In the genomic region with DNA sequence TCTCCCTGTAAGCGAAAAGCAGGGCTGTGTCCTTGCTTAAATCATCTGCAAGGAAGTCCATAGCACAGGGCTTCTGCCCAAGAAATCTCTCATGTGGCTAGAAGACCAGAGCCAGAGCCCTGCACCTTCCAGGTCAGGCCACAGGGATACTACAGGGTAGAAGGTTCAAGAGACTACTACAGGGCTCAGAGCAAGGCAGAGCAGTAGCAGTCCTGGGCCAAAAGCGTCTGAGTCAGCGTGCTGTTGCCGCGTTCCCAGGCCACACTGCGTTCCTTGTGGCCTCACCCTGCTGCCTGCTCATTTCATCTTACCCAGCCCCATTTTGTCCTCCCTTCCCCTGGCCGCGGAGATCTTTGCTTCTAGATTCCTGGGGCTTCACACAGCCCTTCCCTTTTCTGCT, we compare ENCODE assay signal across 9 mouse cellular contexts.
DNase-seq lines count a peak whose midpoint lies in the region; ATAC-seq lines count a peak whose summit lies in the region.
"Had no signal": no experiment of that assay in that cellular context is flagged by ENCODE, and none has a peak within 500 bp of the region (broad histone marks: within the 10 kb centered on the region; RNA-seq: fewer than 3 reads in every experiment).

No protein-coding gene starts in this region.

- no peak overlapping the region for H3K4me2 ChIP-seq in heart, embryonic 12.5 days
- no peak overlapping the region for H3K4me2 ChIP-seq in heart, embryonic 13.5 days
- no peak overlapping the region for H3K4me2 ChIP-seq in hindbrain, embryonic 11.5 days (replicated peaks; ENCODE audit: low read depth, low read length)

- H3K27me3 ChIP-seq in heart, embryonic 12.5 days (replicated peaks): no peaks in the 10 kb centered on the region
- no peaks in the 10 kb centered on the region for H3K27me3 ChIP-seq in heart, embryonic 13.5 days (replicated peaks)
- no peaks in the 10 kb centered on the region for H3K27me3 ChIP-seq in hindbrain, embryonic 11.5 days (ENCODE audit: control insufficient read depth, insufficient read depth, low read length)
- H3K27me3 ChIP-seq: CH12.LX had no signal

- WGBS in heart, embryonic 12.5 days: 61% methylated on average over 8 of the region's 8 CpGs
- WGBS in heart, embryonic 13.5 days: 61% methylated on average over 8 of the region's 8 CpGs
- 79% methylated on average over 8 of the region's 8 CpGs for WGBS in hindbrain, embryonic 11.5 days

- peaks cover 9% of the 10 kb centered on the region for H3K4me1 ChIP-seq in heart, embryonic 12.5 days (replicated peaks)
- peaks cover 26% of the 10 kb centered on the region for H3K4me1 ChIP-seq in heart, embryonic 13.5 days
- H3K4me1 ChIP-seq in hindbrain, embryonic 11.5 days (replicated peaks; ENCODE audit: control insufficient read depth, insufficient read depth, low read length): no peaks in the 10 kb centered on the region

- DNase-seq in heart, adult 9 months (ENCODE audit: low spot score in 2 of 2): peak; percentile 11 to 37
- peak; percentile 36 to 43 for DNase-seq in adrenal gland, postnatal 36 days
- peak; percentile 14 to 21 for DNase-seq in kidney, postnatal 36 days
- no peak for DNase-seq in hindbrain, embryonic 11.5 days (ENCODE audit: low spot score)
- DNase-seq in embryo, embryonic 9.5 days (ENCODE audit: extremely low spot score): no peak
- no peak for DNase-seq in frontal cortex, postnatal 10 days (ENCODE audit: low spot score in 2 of 2)

- H3K27ac ChIP-seq in heart, embryonic 12.5 days (ENCODE audit: poor library complexity, severe bottlenecking): no peak overlapping the region
- 0 out of 2 replicates have a peak overlapping the region, but pooled peaks have one; percentile 32 for H3K27ac ChIP-seq in heart, embryonic 13.5 days (replicated peaks)
- H3K27ac ChIP-seq in hindbrain, embryonic 11.5 days (ENCODE audit: low read depth, low read length): no peak overlapping the region

- no peak overlapping the region for H3K4me3 ChIP-seq in heart, embryonic 12.5 days
- H3K4me3 ChIP-seq in heart, embryonic 13.5 days: no peak overlapping the region
- no peak overlapping the region for H3K4me3 ChIP-seq in hindbrain, embryonic 11.5 days (ENCODE audit: low read depth, low read length)

- H3K36me3 ChIP-seq in heart, embryonic 12.5 days: no peaks in the 10 kb centered on the region
- H3K36me3 ChIP-seq in heart, embryonic 13.5 days: no peaks in the 10 kb centered on the region
- no peaks in the 10 kb centered on the region for H3K36me3 ChIP-seq in hindbrain, embryonic 11.5 days (ENCODE audit: control insufficient read depth, insufficient read depth, low read length)

- no peak for ATAC-seq in heart, embryonic 12.5 days (ENCODE audit: insufficient number of reproducible peaks, low FRiP score)
- no peak for ATAC-seq in heart, embryonic 13.5 days (ENCODE audit: extremely low read depth, insufficient number of reproducible peaks, low FRiP score, low TSS enrichment)
- ATAC-seq in hindbrain, embryonic 11.5 days (ENCODE audit: low FRiP score): no peak

- H3K9ac ChIP-seq in heart, embryonic 12.5 days: no peak overlapping the region
- H3K9ac ChIP-seq in heart, embryonic 13.5 days: no peak overlapping the region
- H3K9ac ChIP-seq in hindbrain, embryonic 11.5 days (ENCODE audit: low read depth, low read length): no peak overlapping the region

- H3K9me3 ChIP-seq in heart, embryonic 12.5 days (replicated peaks): no peaks in the 10 kb centered on the region
- no peaks in the 10 kb centered on the region for H3K9me3 ChIP-seq in heart, embryonic 13.5 days
- no peaks in the 10 kb centered on the region for H3K9me3 ChIP-seq in hindbrain, embryonic 11.5 days (ENCODE audit: control insufficient read depth, low read length)

Comparison
In these comparisons a context has a peak if more than half of its experiments do, and no peak if none do; other contexts are left out.
1. DNase-seq: peak in heart, adult 9 months (2 of 2), adrenal gland, postnatal 36 days (2 of 2) and kidney, postnatal 36 days (2 of 2); none in hindbrain, embryonic 11.5 days (single experiment), embryo, embryonic 9.5 days (single experiment) and frontal cortex, postnatal 10 days (0 of 2).